Mouse (Mus musculus): ENCODE measurements around the gene Cdk20. TPM values are rescaled to one million over a fixed set of nuclear protein-coding genes. Genes with fewer than 3 reads are reported as not detected.

The Cdk20 gene
- polyA plus RNA-seq, 1 experiment from 2014 or later, result 8.6 TPM

DNA sequence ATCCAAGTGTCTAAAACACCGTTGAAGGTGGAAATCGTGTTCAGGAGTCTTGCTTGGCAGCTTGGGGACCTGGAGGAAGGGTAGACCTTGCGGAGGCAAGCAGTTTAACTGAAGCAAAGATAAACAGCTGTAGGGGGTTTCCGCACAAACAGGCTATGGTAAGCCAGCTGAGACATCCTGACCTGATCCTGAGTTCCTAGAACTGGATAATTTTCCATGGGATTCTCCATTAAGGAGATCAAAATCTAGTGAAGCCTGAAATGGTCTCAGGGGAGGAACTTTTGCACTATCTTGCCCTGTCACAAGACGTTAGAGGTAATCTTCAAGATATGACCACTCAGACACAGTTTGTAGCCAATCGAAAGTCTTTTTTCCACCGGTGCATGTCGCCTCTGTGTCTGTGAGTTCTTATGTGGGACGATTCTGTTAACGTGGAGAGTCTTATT is 29.6 kb upstream of the Cdk20 start:
- Histone ChIP-seq H3K4me1 (ENCODE audit: control insufficient read depth, insufficient read depth, low read length) (no peaks in the 10 kb centered on the region), H3K27me3 (ENCODE audit: control insufficient read depth, insufficient read depth, low read length) (no peaks in the 10 kb centered on the region), H3K9me3 (ENCODE audit: control insufficient read depth, low read length) (no peaks in the 10 kb centered on the region), H3K36me3 (ENCODE audit: control insufficient read depth, insufficient read depth, low read length) (no peaks in the 10 kb centered on the region), H3K27ac (ENCODE audit: low read depth, low read length) (no peak overlapping the region), H3K9ac (ENCODE audit: low read length) (no peak overlapping the region), H3K4me2 (no peak overlapping the region), H3K4me3 (ENCODE audit: low read depth, low read length) (no peak overlapping the region)
- WGBS, result 88% methylated on average over 10 of the region's 10 CpGs
- DNase-seq (ENCODE audit: low spot score, missing footprints) (no peak), ATAC-seq (ENCODE audit: low FRiP score) (no peak)

DNA sequence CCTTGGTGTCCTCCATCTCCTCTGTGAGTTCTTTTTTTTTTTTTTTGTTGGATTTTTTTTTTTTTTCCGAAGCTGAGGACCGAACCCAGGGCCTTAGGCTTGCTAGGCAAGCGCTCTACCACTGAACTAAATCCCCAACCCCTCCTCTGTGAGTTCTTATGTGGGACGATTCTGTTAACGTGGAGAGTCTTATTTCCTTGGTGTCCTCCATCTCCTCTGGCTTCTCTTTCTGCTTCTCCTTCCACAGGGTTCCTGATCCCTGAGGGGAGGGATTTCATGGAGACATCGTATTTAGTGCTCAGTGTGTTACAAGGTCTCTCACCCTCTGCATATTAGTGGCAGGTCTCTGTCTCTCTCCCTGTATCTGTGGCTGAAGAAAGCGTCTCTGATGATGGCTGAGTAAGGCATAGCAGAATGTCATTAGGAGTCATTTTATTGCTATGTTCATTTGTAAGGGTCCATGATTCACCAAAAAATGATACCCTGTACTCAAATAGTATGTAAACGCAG is 29.1 kb upstream of the Cdk20 start:
- H3K4me1 ChIP-seq (ENCODE audit: control insufficient read depth, insufficient read depth, low read length), result no peaks in the 10 kb centered on the region
- no peak overlapping the region for H3K4me3 ChIP-seq (ENCODE audit: low read depth, low read length)
- no peaks in the 10 kb centered on the region for H3K36me3 ChIP-seq (ENCODE audit: control insufficient read depth, insufficient read depth, low read length)
- ATAC-seq (ENCODE audit: low FRiP score) (no peak), DNase-seq (ENCODE audit: low spot score, missing footprints) (no peak)
- no peak overlapping the region for H3K9ac ChIP-seq (ENCODE audit: low read length)
- no peak overlapping the region for H3K4me2 ChIP-seq
- WGBS, result 87% methylated on average over 8 of the region's 8 CpGs
- H3K9me3 ChIP-seq (ENCODE audit: control insufficient read depth, low read length), result no peaks in the 10 kb centered on the region
- no peaks in the 10 kb centered on the region for H3K27me3 ChIP-seq (ENCODE audit: control insufficient read depth, insufficient read depth, low read length)
- no peak overlapping the region for H3K27ac ChIP-seq (ENCODE audit: low read depth, low read length)

GRCm38 (mm10) chr13:64403519-64403918 is 28.6 kb upstream of the Cdk20 start:
- WGBS, result 71% methylated on average over 3 of the region's 3 CpGs
- Histone ChIP-seq H3K4me1 (ENCODE audit: control insufficient read depth, insufficient read depth, low read length) (no peaks in the 10 kb centered on the region), H3K9ac (ENCODE audit: low read length) (no peak overlapping the region), H3K27me3 (ENCODE audit: control insufficient read depth, insufficient read depth, low read length) (no peaks in the 10 kb centered on the region), H3K9me3 (ENCODE audit: control insufficient read depth, low read length) (no peaks in the 10 kb centered on the region), H3K4me2 (no peak overlapping the region), H3K36me3 (ENCODE audit: control insufficient read depth, insufficient read depth, low read length) (no peaks in the 10 kb centered on the region), H3K27ac (ENCODE audit: low read depth, low read length) (no peak overlapping the region), H3K4me3 (ENCODE audit: low read depth, low read length) (no peak overlapping the region)
- DNase-seq (ENCODE audit: low spot score, missing footprints) (no peak), ATAC-seq (ENCODE audit: low FRiP score) (no peak)

- ATAC-seq (ENCODE audit: low FRiP score) (no peak), DNase-seq (ENCODE audit: low spot score, missing footprints) (no peak)
- Histone ChIP-seq H3K4me3 (ENCODE audit: low read depth, low read length) (no peak overlapping the region), H3K4me2 (no peak overlapping the region), H3K27me3 (ENCODE audit: control insufficient read depth, insufficient read depth, low read length) (no peaks in the 10 kb centered on the region), H3K9me3 (ENCODE audit: control insufficient read depth, low read length) (no peaks in the 10 kb centered on the region), H3K9ac (ENCODE audit: low read length) (no peak overlapping the region), H3K36me3 (ENCODE audit: control insufficient read depth, insufficient read depth, low read length) (no peaks in the 10 kb centered on the region), H3K27ac (ENCODE audit: low read depth, low read length) (no peak overlapping the region), H3K4me1 (ENCODE audit: control insufficient read depth, insufficient read depth, low read length) (no peaks in the 10 kb centered on the region)
- 90% methylated on average over 6 of the region's 6 CpGs for WGBS
Observed at GRCm38 (mm10) chr13:64405550-64405949, 26.6 kb upstream of the Cdk20 start.

DNA sequence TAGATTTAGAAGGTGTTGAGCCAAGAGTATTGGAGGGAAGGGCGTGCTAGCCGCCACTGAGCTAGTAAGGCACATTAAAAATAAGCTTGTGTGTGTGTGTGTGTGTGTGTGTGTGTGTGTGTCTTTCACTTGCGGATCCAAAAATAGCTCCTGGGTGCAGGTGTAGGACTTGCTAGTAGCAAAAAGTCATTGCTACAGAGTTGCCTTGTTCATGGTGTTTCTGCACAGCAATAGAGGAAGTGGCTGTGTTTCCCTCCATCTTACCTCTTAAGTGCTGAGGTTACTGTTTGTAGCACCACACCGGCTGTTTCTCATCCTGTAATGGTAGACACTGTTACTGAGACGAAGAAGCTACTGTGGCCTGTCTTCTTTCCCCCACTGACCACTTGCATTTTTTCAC is 24.1 kb upstream of the Cdk20 start:
- DNase-seq (ENCODE audit: low spot score, missing footprints) (no peak), ATAC-seq (ENCODE audit: low FRiP score) (no peak)
- Histone ChIP-seq H3K27ac (ENCODE audit: low read depth, low read length) (no peak overlapping the region), H3K4me1 (ENCODE audit: control insufficient read depth, insufficient read depth, low read length) (no peaks in the 10 kb centered on the region), H3K9ac (ENCODE audit: low read length) (no peak overlapping the region), H3K4me3 (ENCODE audit: low read depth, low read length) (no peak overlapping the region), H3K9me3 (ENCODE audit: control insufficient read depth, low read length) (no peaks in the 10 kb centered on the region), H3K4me2 (no peak overlapping the region), H3K36me3 (ENCODE audit: control insufficient read depth, insufficient read depth, low read length) (no peaks in the 10 kb centered on the region), H3K27me3 (ENCODE audit: control insufficient read depth, insufficient read depth, low read length) (no peaks in the 10 kb centered on the region)
- 89% methylated on average over 5 of the region's 5 CpGs for WGBS

GRCm38 (mm10) chr13:64410604-64411003 is 21.5 kb upstream of the Cdk20 start:
- H3K9ac ChIP-seq (ENCODE audit: low read length), result no peak overlapping the region
- 90% methylated on average over 5 of the region's 5 CpGs for WGBS
- no peak overlapping the region for H3K27ac ChIP-seq (ENCODE audit: low read depth, low read length)
- no peaks in the 10 kb centered on the region for H3K27me3 ChIP-seq (ENCODE audit: control insufficient read depth, insufficient read depth, low read length)
- H3K4me1 ChIP-seq (ENCODE audit: control insufficient read depth, insufficient read depth, low read length), result no peaks in the 10 kb centered on the region
- H3K4me3 ChIP-seq (ENCODE audit: low read depth, low read length), result no peak overlapping the region
- no peak for ATAC-seq (ENCODE audit: low FRiP score)
- H3K36me3 ChIP-seq (ENCODE audit: control insufficient read depth, insufficient read depth, low read length), result no peaks in the 10 kb centered on the region
- H3K9me3 ChIP-seq (ENCODE audit: control insufficient read depth, low read length), result no peaks in the 10 kb centered on the region
- no peak overlapping the region for H3K4me2 ChIP-seq
- no peak for DNase-seq (ENCODE audit: low spot score, missing footprints)

GRCm38 (mm10) chr13:64411282-64411681 is 20.8 kb upstream of the Cdk20 start:
- DNase-seq (ENCODE audit: low spot score, missing footprints), result no peak
- WGBS, result 90% methylated on average over 2 of the region's 2 CpGs
- no peak for ATAC-seq (ENCODE audit: low FRiP score)

GRCm38 (mm10) chr13:64412752-64413257 is 19.3 kb upstream of the Cdk20 start:
- Histone ChIP-seq H3K4me3 (ENCODE audit: low read depth, low read length) (no peak overlapping the region), H3K27me3 (ENCODE audit: control insufficient read depth, insufficient read depth, low read length) (no peaks in the 10 kb centered on the region), H3K4me2 (no peak overlapping the region), H3K27ac (ENCODE audit: low read depth, low read length) (no peak overlapping the region), H3K36me3 (ENCODE audit: control insufficient read depth, insufficient read depth, low read length) (no peaks in the 10 kb centered on the region), H3K4me1 (ENCODE audit: control insufficient read depth, insufficient read depth, low read length) (no peaks in the 10 kb centered on the region), H3K9me3 (ENCODE audit: control insufficient read depth, low read length) (no peaks in the 10 kb centered on the region), H3K9ac (ENCODE audit: low read length) (no peak overlapping the region)
- WGBS, result 86% methylated on average over 2 of the region's 2 CpGs
- no peak for DNase-seq (ENCODE audit: low spot score, missing footprints)
- ATAC-seq (ENCODE audit: low FRiP score), result no peak

More at GRCm38 (mm10) chr13:64411282-64411681, 20.8 kb upstream of the Cdk20 start:
- Histone ChIP-seq H3K9ac (ENCODE audit: low read length) (no peak overlapping the region), H3K4me3 (ENCODE audit: low read depth, low read length) (no peak overlapping the region), H3K36me3 (ENCODE audit: control insufficient read depth, insufficient read depth, low read length) (no peaks in the 10 kb centered on the region), H3K27ac (ENCODE audit: low read depth, low read length) (no peak overlapping the region), H3K4me1 (ENCODE audit: control insufficient read depth, insufficient read depth, low read length) (no peaks in the 10 kb centered on the region), H3K4me2 (no peak overlapping the region), H3K27me3 (ENCODE audit: control insufficient read depth, insufficient read depth, low read length) (no peaks in the 10 kb centered on the region), H3K9me3 (ENCODE audit: control insufficient read depth, low read length) (no peaks in the 10 kb centered on the region)

GRCm38 (mm10) chr13:64415659-64416058 is 16.5 kb upstream of the Cdk20 start:
- H3K27ac ChIP-seq (ENCODE audit: low read depth, low read length), result no peak overlapping the region
- H3K27me3 ChIP-seq (ENCODE audit: control insufficient read depth, insufficient read depth, low read length), result no peaks in the 10 kb centered on the region
- H3K36me3 ChIP-seq (ENCODE audit: control insufficient read depth, insufficient read depth, low read length), result no peaks in the 10 kb centered on the region
- H3K4me3 ChIP-seq (ENCODE audit: low read depth, low read length), result no peak overlapping the region
- no peaks in the 10 kb centered on the region for H3K4me1 ChIP-seq (ENCODE audit: control insufficient read depth, insufficient read depth, low read length)
- H3K9ac ChIP-seq (ENCODE audit: low read length), result no peak overlapping the region
- ATAC-seq (ENCODE audit: low FRiP score) (no peak), DNase-seq (ENCODE audit: low spot score, missing footprints) (no peak)
- H3K4me2 ChIP-seq, result no peak overlapping the region
- 84% methylated on average over 2 of the region's 2 CpGs for whole genome bisulfite sequencing
- no peaks in the 10 kb centered on the region for H3K9me3 ChIP-seq (ENCODE audit: control insufficient read depth, low read length)
